Mouse (Mus musculus) olfactory bulb, adult 2 months (tissue): ENCODE data around the gene Mast4.

Source experiments
- CTCF ChIP-seq: fragments of 200-500 bp; IDR thresholded peaks from 2 replicates; pipeline ENCODE4 v1.5.1; 2012; ENCODE audit warnings: low read depth, mild to moderate bottlenecking, low read length, moderate library complexity; ENCODE audit not compliant: insufficient read depth
- POLR2A ChIP-seq: fragments of 200-500 bp; IDR thresholded peaks from 2 replicates; pipeline ENCODE4 v1.6.1; 2012; ENCODE audit warnings: mild to moderate bottlenecking, low read depth, low read length, moderate library complexity; ENCODE audit not compliant: insufficient read depth

DNA sequence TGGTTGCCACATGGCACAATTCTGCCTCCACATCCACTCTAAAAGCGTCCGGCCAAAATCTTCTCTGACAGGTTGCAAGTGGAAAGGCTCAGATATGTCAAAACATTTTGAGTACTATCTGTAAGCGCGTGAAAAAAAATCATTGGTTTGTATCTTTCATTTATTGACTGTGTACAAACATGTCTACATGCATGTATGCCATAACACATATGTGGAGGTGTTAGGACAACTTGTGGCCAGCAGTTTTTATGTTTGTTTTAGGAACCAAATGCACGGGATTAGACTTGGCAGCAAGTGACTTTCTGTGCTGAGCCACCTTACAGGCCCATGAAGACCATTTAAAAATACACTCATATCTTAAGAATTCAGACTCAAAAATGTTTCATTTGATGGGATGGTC is 206.7 kb downstream of the Mast4 start:
- TF ChIP-seq CTCF (no peak), POLR2A (no peak)
